In the genomic region with DNA sequence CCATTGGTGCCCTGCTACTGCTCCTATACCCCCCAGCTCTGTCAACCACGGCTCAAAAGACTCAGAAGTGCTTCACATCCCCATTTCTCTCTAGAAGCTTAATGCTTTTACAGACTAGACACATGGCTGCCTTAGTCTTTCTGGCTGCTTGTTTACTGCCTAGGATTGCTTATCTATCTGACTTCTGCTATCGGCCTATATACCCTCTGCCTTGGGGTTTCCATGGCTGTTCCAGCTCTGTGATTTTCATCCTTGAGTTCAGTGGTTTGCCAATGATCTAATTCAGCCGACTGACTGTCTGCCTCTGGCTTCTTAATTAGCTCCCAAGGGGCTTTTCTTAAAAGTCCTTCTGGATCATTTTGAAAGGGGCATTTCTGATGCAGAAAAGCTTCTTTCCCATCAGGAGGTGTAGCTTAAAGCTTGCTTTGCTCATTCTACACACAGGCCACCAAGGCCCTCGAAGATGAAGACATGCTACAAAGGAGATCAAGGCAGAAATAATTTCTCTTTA, we compare ENCODE assay signal across 23 mouse cellular contexts. TPM values are rescaled to one million over a fixed set of nuclear protein-coding genes. Genes with fewer than 3 reads are reported as not detected.
A peak's percentile ranks its signal among the peaks of the same experiment; 100 is the strongest.
DNase-seq lines count a peak whose midpoint lies in the region; ATAC-seq and TF ChIP-seq lines count a peak whose summit lies in the region.
"Had no signal": no experiment of that assay in that cellular context is flagged by ENCODE, and none has a peak within 500 bp of the region (broad histone marks: within the 10 kb centered on the region; RNA-seq: fewer than 3 reads in every experiment).

No protein-coding gene starts in this region.

- no peak overlapping the region for H3K9ac ChIP-seq in forebrain, embryonic 14.5 days (ENCODE audit: low read length)
- no peak overlapping the region for H3K9ac ChIP-seq in forebrain, embryonic 15.5 days (replicated peaks)
- H3K9ac ChIP-seq in midbrain, embryonic 12.5 days (replicated peaks), result no peak overlapping the region
- H3K9ac ChIP-seq: embryonic facial prominence, embryonic 13.5 days; forebrain, embryonic 13.5 days; intestine, embryonic 15.5 days; limb, embryonic 13.5 days; liver, embryonic 12.5 days; stomach, embryonic 15.5 days had no signal

- peaks cover 4% of the 10 kb centered on the region; the same call in 1 of the 2 replicates for H3K4me1 ChIP-seq in forebrain, embryonic 14.5 days (ENCODE audit: control insufficient read depth, insufficient read depth, low read length)
- no peaks in the 10 kb centered on the region for H3K4me1 ChIP-seq in forebrain, embryonic 15.5 days
- H3K4me1 ChIP-seq in midbrain, embryonic 12.5 days, result no peaks in the 10 kb centered on the region; the same call in 1 of the 2 replicates
- H3K4me1 ChIP-seq: heart, embryonic 10.5 days; intestine, embryonic 15.5 days; liver, embryonic 12.5 days; stomach, embryonic 15.5 days had no signal

- no peak for TF ChIP-seq CTCF in brain, embryonic 14.5 days (IDR thresholded peaks at IDR 0.05; ENCODE audit: borderline replicate concordance, extremely low read depth, insufficient read depth, insufficient read length)

- H3K27me3 ChIP-seq in forebrain, embryonic 14.5 days (replicated peaks; ENCODE audit: control insufficient read depth, insufficient read depth, low read length), result no peaks in the 10 kb centered on the region
- no peaks in the 10 kb centered on the region for H3K27me3 ChIP-seq in forebrain, embryonic 15.5 days
- no peaks in the 10 kb centered on the region for H3K27me3 ChIP-seq in midbrain, embryonic 12.5 days
- H3K27me3 ChIP-seq: embryonic facial prominence, embryonic 13.5 days; forebrain, embryonic 13.5 days; intestine, embryonic 15.5 days; limb, embryonic 13.5 days; liver, embryonic 12.5 days; stomach, embryonic 15.5 days had no signal

- no peaks in the 10 kb centered on the region for H3K9me3 ChIP-seq in forebrain, embryonic 14.5 days (replicated peaks; ENCODE audit: control insufficient read depth, low read length)
- no peaks in the 10 kb centered on the region for H3K9me3 ChIP-seq in forebrain, embryonic 15.5 days
- H3K9me3 ChIP-seq in midbrain, embryonic 12.5 days, result no peaks in the 10 kb centered on the region
- H3K9me3 ChIP-seq: embryonic facial prominence, embryonic 13.5 days; forebrain, embryonic 13.5 days; heart, embryonic 10.5 days; intestine, embryonic 15.5 days; limb, embryonic 13.5 days; liver, embryonic 12.5 days; stomach, embryonic 15.5 days had no signal

- no peak overlapping the region for H3K4me3 ChIP-seq in forebrain, embryonic 14.5 days (ENCODE audit: low read depth, low read length)
- no peak overlapping the region for H3K4me3 ChIP-seq in forebrain, embryonic 15.5 days
- no peak overlapping the region for H3K4me3 ChIP-seq in midbrain, embryonic 12.5 days
- H3K4me3 ChIP-seq: embryonic facial prominence, embryonic 13.5 days; forebrain, embryonic 13.5 days; heart, embryonic 10.5 days; intestine, embryonic 15.5 days; layer of hippocampus, adult 2 months; limb, embryonic 13.5 days; liver, embryonic 12.5 days; stomach, embryonic 15.5 days had no signal

- peak; percentile 57 for DNase-seq in forebrain, embryonic 14.5 days (ENCODE audit: low spot score)
- peak; percentile 80 for DNase-seq in brain, embryonic 14.5 days (ENCODE audit: low read depth)
- peak; percentile 28 for DNase-seq in retina, embryonic 14.5 days (ENCODE audit: low spot score)
- no peak for DNase-seq in kidney, postnatal 4 days
- DNase-seq: kidney, adult 9 months; kidney, postnatal 14 days; lung, adult 18-20 months; lung, postnatal 10 days; thymus, postnatal 25 days had no signal

- H3K36me3 ChIP-seq in forebrain, embryonic 14.5 days (ENCODE audit: control insufficient read depth, insufficient read depth, low read length), result no peaks in the 10 kb centered on the region
- no peaks in the 10 kb centered on the region for H3K36me3 ChIP-seq in forebrain, embryonic 15.5 days
- H3K36me3 ChIP-seq in midbrain, embryonic 12.5 days, result no peaks in the 10 kb centered on the region
- H3K36me3 ChIP-seq: embryonic facial prominence, embryonic 13.5 days; heart, embryonic 10.5 days; intestine, embryonic 15.5 days; limb, embryonic 13.5 days; liver, embryonic 12.5 days; stomach, embryonic 15.5 days had no signal

- WGBS in forebrain, embryonic 14.5 days, result 13% methylated on average over 4 of the region's 4 CpGs
- 15% methylated on average over 4 of the region's 4 CpGs for WGBS in forebrain, embryonic 15.5 days
- WGBS in midbrain, embryonic 12.5 days, result 13% methylated on average over 4 of the region's 4 CpGs

- no peak for TF ChIP-seq POLR2A in brain, embryonic 14.5 days (IDR thresholded peaks at IDR 0.05; ENCODE audit: borderline replicate concordance, extremely low read depth, insufficient read depth, insufficient read length, poor library complexity, severe bottlenecking)

- H3K4me2 ChIP-seq in forebrain, embryonic 14.5 days (ENCODE audit: low read length), result no peak overlapping the region
- no peak overlapping the region for H3K4me2 ChIP-seq in forebrain, embryonic 15.5 days (replicated peaks)
- H3K4me2 ChIP-seq in midbrain, embryonic 12.5 days (replicated peaks), result no peak overlapping the region
- H3K4me2 ChIP-seq: embryonic facial prominence, embryonic 13.5 days; forebrain, embryonic 13.5 days; intestine, embryonic 15.5 days; limb, embryonic 13.5 days; liver, embryonic 12.5 days; stomach, embryonic 15.5 days had no signal

- H3K27ac ChIP-seq in forebrain, embryonic 14.5 days (ENCODE audit: low read depth, low read length), result 0 out of 2 replicates have a peak overlapping the region, but pooled peaks have one; percentile 21
- no peak overlapping the region for H3K27ac ChIP-seq in forebrain, embryonic 15.5 days (replicated peaks)
- peak overlapping the region; percentile 27; the same call in 1 of the 2 replicates for H3K27ac ChIP-seq in midbrain, embryonic 12.5 days (replicated peaks)
- H3K27ac ChIP-seq: embryonic facial prominence, embryonic 13.5 days; forebrain, embryonic 13.5 days; heart, embryonic 10.5 days; intestine, embryonic 15.5 days; layer of hippocampus, adult 2 months; limb, embryonic 13.5 days; liver, embryonic 12.5 days; stomach, embryonic 15.5 days had no signal

- no peak for ATAC-seq in forebrain, embryonic 14.5 days
- no peak for ATAC-seq in forebrain, embryonic 15.5 days (replicated peaks)
- ATAC-seq in midbrain, embryonic 12.5 days (ENCODE audit: low FRiP score, low read depth), result 0 out of 2 replicates have a peak, but pooled peaks have one; percentile 44
- ATAC-seq in megakaryocyte, adult 5-6 weeks (ENCODE audit: poor library complexity, severe bottlenecking), result no peak
- ATAC-seq: CD4-positive, CD25-positive, alpha-beta regulatory T cell, adult 4 months; forebrain, embryonic 13.5 days; intestine, embryonic 15.5 days; liver, embryonic 12.5 days had no signal

RNA-seq across cellular contexts. Expression of gene Gap43, which starts 40.9 kb away (rescaled TPM):
- 829 and 974 TPM in 2 replicates for polyA plus RNA-seq in forebrain, embryonic 14.5 days (2014; fragmentation: Nextera tagmentation; extraction: Ambion mirVana)
- polyA plus RNA-seq in forebrain, embryonic 15.5 days (2015; fragmentation: Nextera tagmentation; extraction: Ambion mirVana), result 699 and 719 TPM in 2 replicates
- polyA plus RNA-seq in brain, embryonic 14.5 days (2012; rRNA removed), result 655 and 1,129 TPM in 2 replicates
- 356 and 360 TPM in 2 replicates for polyA plus RNA-seq in midbrain, embryonic 12.5 days (2016; fragmentation: Nextera tagmentation; extraction: Ambion mirVana)
- not detected in 2 replicates for total RNA-seq in megakaryocyte, adult 5-6 weeks (2015)
- not detected in 2 replicates for total RNA-seq in megakaryocyte, adult 5-6 weeks (2017)
- total RNA-seq: granulocyte monocyte progenitor cell, adult 5-6 weeks; megakaryocyte progenitor cell, adult 5-6 weeks had no signal
- polyA plus RNA-seq: CD4-positive, CD25-positive, alpha-beta regulatory T cell, adult 4 months had no signal

Comparison
In these comparisons a context has a peak if more than half of its experiments do, and no peak if none do; other contexts are left out.
1. DNase-seq: peak in forebrain, embryonic 14.5 days (single experiment), brain, embryonic 14.5 days (single experiment) and retina, embryonic 14.5 days (single experiment); none in kidney, postnatal 4 days (0 of 2).